Mouse (Mus musculus): ENCODE results near the gene Pdcd4. TPM values are rescaled to one million over a fixed set of nuclear protein-coding genes. Genes with fewer than 3 reads are reported as not detected.
"Not testable (repeated sequence)": the region's sequence is repeated elsewhere in the genome, so short reads cannot be mapped to it uniquely, and the experiment has no call there.

Pdcd4 gene
- polyA plus RNA-seq, 1 experiment: 9.4 TPM

- Histone ChIP-seq H3K4me1 (ENCODE audit: control insufficient read depth, insufficient read depth, insufficient read length) (peaks cover 26% of the 10 kb centered on the region), H3K36me3 (ENCODE audit: control insufficient read depth, insufficient read depth, low read length) (peaks cover 8% of the 10 kb centered on the region)
- WGBS: 12% methylated on average over 7 of the region's 7 CpGs
These were observed 12.9 kb downstream of the Pdcd4 start for GRCm38 (mm10) chr19:53904833-53905480.

DNA sequence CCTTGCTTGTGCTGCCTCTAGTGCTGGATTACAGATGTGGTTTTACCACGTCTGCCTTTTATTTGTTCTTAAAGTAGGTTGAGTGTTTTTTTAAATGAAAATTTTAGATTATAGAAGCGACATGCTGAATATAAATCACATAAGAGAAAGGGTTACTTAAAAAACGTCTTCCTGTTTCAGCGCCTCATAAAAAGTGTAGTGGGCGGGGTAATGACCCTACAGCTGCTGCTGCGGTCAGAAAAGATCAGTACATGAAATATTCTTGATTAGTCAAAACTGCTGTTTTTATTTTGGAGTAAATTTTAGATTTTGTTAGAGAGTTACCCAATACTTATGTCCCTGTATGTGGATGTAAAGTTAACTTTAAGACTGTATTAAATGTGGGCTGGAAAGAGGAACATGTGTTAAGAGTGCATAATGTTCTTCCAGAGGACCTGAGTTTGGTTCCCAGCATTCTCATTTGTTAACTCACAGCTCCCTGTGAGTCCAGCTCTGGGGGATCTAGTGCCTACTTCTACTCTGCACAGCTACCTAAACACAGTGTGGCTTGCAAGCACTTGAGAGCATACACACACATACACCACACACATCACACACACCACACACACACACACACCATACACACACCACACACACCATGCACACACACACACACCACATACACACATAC lies 14.1 kb downstream of the Pdcd4 start:
- Histone ChIP-seq H3K36me3 (ENCODE audit: control insufficient read depth, insufficient read depth, low read length) (peaks cover 10% of the 10 kb centered on the region), H3K27me3 (ENCODE audit: control insufficient read depth, insufficient read depth, low read length) (no peaks in the 10 kb centered on the region), H3K27ac (ENCODE audit: insufficient read depth, low read length) (peak overlapping the region; percentile 34), H3K4me3 (ENCODE audit: extremely low read depth, insufficient read depth, insufficient read length) (peak overlapping the region; percentile 32; the same call in 1 of the 2 replicates), H3K4me1 (ENCODE audit: control insufficient read depth, insufficient read depth, insufficient read length) (peaks cover 15% of the 10 kb centered on the region)
- 1% methylated on average over 6 of the region's 6 CpGs for WGBS
- no peak for DNase-seq (ENCODE audit: low read depth in 1 of 2, low spot score in 2 of 2)
- no peak for TF ChIP-seq CTCF (IDR thresholded peaks at IDR 0.05; ENCODE audit: extremely low read depth, insufficient read depth, insufficient read length, insufficient replicate concordance)
- TF ChIP-seq POLR2A (IDR thresholded peaks at IDR 0.05; ENCODE audit: low read depth, low read length): no peak

More at GRCm38 (mm10) chr19:53904833-53905480, 12.9 kb downstream of the Pdcd4 start:
- no peak for DNase-seq (ENCODE audit: low read depth in 1 of 2, low spot score in 2 of 2)
- TF ChIP-seq POLR2A (IDR thresholded peaks at IDR 0.05; ENCODE audit: low read depth, low read length): no peak
- TF ChIP-seq CTCF (IDR thresholded peaks at IDR 0.05; ENCODE audit: extremely low read depth, insufficient read depth, insufficient read length, insufficient replicate concordance): no peak
- Histone ChIP-seq H3K27ac (ENCODE audit: insufficient read depth, low read length) (peak overlapping the region; percentile 7; the same call in 1 of the 2 replicates), H3K4me3 (ENCODE audit: extremely low read depth, insufficient read depth, insufficient read length) (peak overlapping the region; percentile 94), H3K27me3 (ENCODE audit: control insufficient read depth, insufficient read depth, low read length) (no peaks in the 10 kb centered on the region)

- DNase-seq (ENCODE audit: low read depth in 1 of 2, low spot score in 2 of 2); H3K27me3 ChIP-seq (ENCODE audit: control insufficient read depth, insufficient read depth, low read length); H3K36me3 ChIP-seq (ENCODE audit: control insufficient read depth, insufficient read depth, low read length); H3K4me3 ChIP-seq (ENCODE audit: extremely low read depth, insufficient read depth, insufficient read length): not testable (repeated sequence)
- Histone ChIP-seq H3K4me1 (ENCODE audit: control insufficient read depth, insufficient read depth, insufficient read length) (peaks cover 15% of the 10 kb centered on the region; the same call in 1 of the 2 replicates), H3K27ac (ENCODE audit: insufficient read depth, low read length) (peak overlapping the region; percentile 34)
These were observed 14.7 kb downstream of the Pdcd4 start for GRCm38 (mm10) chr19:53906703-53907070.

GRCm38 (mm10) chr19:53914950-53915349 lies 22.9 kb downstream of the Pdcd4 start:
- H3K27me3 ChIP-seq (ENCODE audit: control insufficient read depth, insufficient read depth, low read length): no peaks in the 10 kb centered on the region
- peaks cover 47% of the 10 kb centered on the region for H3K36me3 ChIP-seq (ENCODE audit: control insufficient read depth, insufficient read depth, low read length)
- no peak overlapping the region for H3K27ac ChIP-seq (ENCODE audit: insufficient read depth, low read length)
- no peak for DNase-seq (ENCODE audit: low read depth in 1 of 2, low spot score in 2 of 2)
- TF ChIP-seq CTCF (IDR thresholded peaks at IDR 0.05; ENCODE audit: extremely low read depth, insufficient read depth, insufficient read length, insufficient replicate concordance) (no peak), POLR2A (IDR thresholded peaks at IDR 0.05; ENCODE audit: low read depth, low read length) (no peak)
- no peaks in the 10 kb centered on the region for H3K4me1 ChIP-seq (ENCODE audit: control insufficient read depth, insufficient read depth, insufficient read length)
- WGBS: 95% methylated on average over 4 of the region's 4 CpGs
- no peak overlapping the region for H3K4me3 ChIP-seq (ENCODE audit: extremely low read depth, insufficient read depth, insufficient read length)

DNA sequence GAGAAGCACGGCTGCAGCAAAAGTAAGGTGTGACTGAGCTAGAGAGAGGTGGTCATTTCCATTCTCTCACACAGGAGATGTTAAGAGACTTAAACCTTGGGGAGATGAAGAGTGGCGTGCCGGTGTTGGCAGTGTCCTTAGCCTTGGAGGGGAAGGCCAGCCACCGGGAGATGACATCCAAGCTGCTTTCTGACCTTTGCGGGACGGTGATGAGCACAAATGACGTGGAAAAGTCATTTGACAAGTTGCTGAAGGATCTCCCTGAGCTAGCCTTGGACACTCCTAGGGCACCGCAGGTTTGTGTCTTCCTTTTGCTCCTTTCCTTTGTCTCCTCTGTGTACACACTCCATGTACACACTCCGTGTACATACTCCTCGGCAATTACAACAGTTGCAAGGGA lies 27.5 kb downstream of the Pdcd4 start:
- H3K4me3 ChIP-seq (ENCODE audit: extremely low read depth, insufficient read depth, insufficient read length): no peak overlapping the region
- no peaks in the 10 kb centered on the region for H3K4me1 ChIP-seq (ENCODE audit: control insufficient read depth, insufficient read depth, insufficient read length)
- peaks cover 51% of the 10 kb centered on the region for H3K36me3 ChIP-seq (ENCODE audit: control insufficient read depth, insufficient read depth, low read length)
- 92% methylated on average over 10 of the region's 10 CpGs for WGBS
- no peak for TF ChIP-seq POLR2A (IDR thresholded peaks at IDR 0.05; ENCODE audit: low read depth, low read length)
- TF ChIP-seq CTCF (IDR thresholded peaks at IDR 0.05; ENCODE audit: extremely low read depth, insufficient read depth, insufficient read length, insufficient replicate concordance): no peak
- no peak overlapping the region for H3K27ac ChIP-seq (ENCODE audit: insufficient read depth, low read length)
- H3K27me3 ChIP-seq (ENCODE audit: control insufficient read depth, insufficient read depth, low read length): no peaks in the 10 kb centered on the region
- no peak for DNase-seq (ENCODE audit: low read depth in 1 of 2, low spot score in 2 of 2)

GRCm38 (mm10) chr19:53921996-53922395 lies 30.0 kb downstream of the Pdcd4 start:
- H3K27me3 ChIP-seq (ENCODE audit: control insufficient read depth, insufficient read depth, low read length); DNase-seq (ENCODE audit: low read depth in 1 of 2, low spot score in 2 of 2); H3K27ac ChIP-seq (ENCODE audit: insufficient read depth, low read length); H3K4me1 ChIP-seq (ENCODE audit: control insufficient read depth, insufficient read depth, insufficient read length); H3K4me3 ChIP-seq (ENCODE audit: extremely low read depth, insufficient read depth, insufficient read length): not testable (repeated sequence)
- 96% methylated on average over 3 of the region's 3 CpGs for WGBS
- peaks cover 43% of the 10 kb centered on the region for H3K36me3 ChIP-seq (ENCODE audit: control insufficient read depth, insufficient read depth, low read length)

DNA sequence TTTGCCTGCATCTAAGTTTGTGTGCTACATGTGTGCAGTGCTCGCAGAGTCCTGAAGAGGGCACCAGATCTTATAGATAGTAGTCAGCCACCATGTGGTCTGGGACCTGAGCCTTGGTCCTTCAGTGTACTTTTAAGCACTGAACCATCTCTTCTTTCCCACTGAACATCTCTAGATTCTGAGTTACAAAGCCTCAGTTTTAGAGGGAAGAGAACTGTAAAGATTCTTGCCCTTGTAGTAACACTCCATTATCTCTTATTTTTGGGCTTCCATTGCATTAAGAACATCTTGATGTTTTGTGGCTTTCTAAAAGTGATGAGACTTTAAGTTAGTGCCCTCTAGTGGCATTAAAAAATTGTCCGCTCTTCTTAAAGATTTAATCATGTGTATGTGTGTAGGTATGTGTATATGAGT lies 33.3 kb downstream of the Pdcd4 start:
- 91% methylated on average over 2 of the region's 2 CpGs for WGBS
- H3K4me3 ChIP-seq (ENCODE audit: extremely low read depth, insufficient read depth, insufficient read length): no peak overlapping the region
- no peaks in the 10 kb centered on the region for H3K4me1 ChIP-seq (ENCODE audit: control insufficient read depth, insufficient read depth, insufficient read length)
- TF ChIP-seq POLR2A (IDR thresholded peaks at IDR 0.05; ENCODE audit: low read depth, low read length) (no peak), CTCF (IDR thresholded peaks at IDR 0.05; ENCODE audit: extremely low read depth, insufficient read depth, insufficient read length, insufficient replicate concordance) (peak; percentile 21; the same call in 1 of the 2 replicates)
- peaks cover 46% of the 10 kb centered on the region for H3K36me3 ChIP-seq (ENCODE audit: control insufficient read depth, insufficient read depth, low read length)
- peak in 1 of 2 experiments; percentile 53 for DNase-seq (ENCODE audit: low read depth in 1 of 2, low spot score in 2 of 2)
- no peaks in the 10 kb centered on the region for H3K27me3 ChIP-seq (ENCODE audit: control insufficient read depth, insufficient read depth, low read length)
- no peak overlapping the region for H3K27ac ChIP-seq (ENCODE audit: insufficient read depth, low read length)
